Mouse (Mus musculus): Measurements from ENCODE around the gene Txnrd2.

The Txnrd2 gene

GRCm38 (mm10) chr16:18511741-18512140 is 85.6 kb downstream of the Txnrd2 start:
- in situ Hi-C loops (cut with MboI; ENCODE audit: unreplicated experiment in 2 of 2), result no loop called here

- in situ Hi-C loops (cut with MboI; ENCODE audit: unreplicated experiment in 2 of 2), result no loop called here
Observed at GRCm38 (mm10) chr16:18513508-18513907, 87.3 kb downstream of the Txnrd2 start.

GRCm38 (mm10) chr16:18518091-18518490 is 91.9 kb downstream of the Txnrd2 start:
- in situ Hi-C loops (cut with MboI; ENCODE audit: unreplicated experiment in 2 of 2), result no loop called here

- in situ Hi-C loops (cut with MboI; ENCODE audit: unreplicated experiment in 2 of 2), result no loop called here
Observed at GRCm38 (mm10) chr16:18523563-18524245, 97.5 kb downstream of the Txnrd2 start.

- in situ Hi-C loops (cut with MboI; ENCODE audit: unreplicated experiment in 2 of 2), result no loop called here
Observed at GRCm38 (mm10) chr16:18528656-18529055, 102.5 kb downstream of the Txnrd2 start.

Measured in v-Abl transformed pro-B cells (cell line).